Mouse (Mus musculus) mammary gland, adult 2 months (tissue): Measurements from ENCODE around the gene Selp. TPM values are rescaled to one million over a fixed set of nuclear protein-coding genes. Genes with fewer than 3 reads are reported as not detected.

Source experiments
- polyA plus RNA-seq: library from polyadenylated mRNA; depleted of rRNA; stranded (reverse); fragments of >200 nt; gene quantifications from 2 replicates; pipeline ENCODE4 v1.2.3, GENCODE M21; 2012; ENCODE audit warnings: low replicate concordance; rRNA removed

The Selp gene
- 3.7 and 6.9 TPM in 2 replicates for polyA plus RNA-seq

GRCm38 (mm10) chr1:164114947-164115493, at the start of gene Selp:
Gene Selp (plus strand): TSS chr1:164115264.

DNA sequence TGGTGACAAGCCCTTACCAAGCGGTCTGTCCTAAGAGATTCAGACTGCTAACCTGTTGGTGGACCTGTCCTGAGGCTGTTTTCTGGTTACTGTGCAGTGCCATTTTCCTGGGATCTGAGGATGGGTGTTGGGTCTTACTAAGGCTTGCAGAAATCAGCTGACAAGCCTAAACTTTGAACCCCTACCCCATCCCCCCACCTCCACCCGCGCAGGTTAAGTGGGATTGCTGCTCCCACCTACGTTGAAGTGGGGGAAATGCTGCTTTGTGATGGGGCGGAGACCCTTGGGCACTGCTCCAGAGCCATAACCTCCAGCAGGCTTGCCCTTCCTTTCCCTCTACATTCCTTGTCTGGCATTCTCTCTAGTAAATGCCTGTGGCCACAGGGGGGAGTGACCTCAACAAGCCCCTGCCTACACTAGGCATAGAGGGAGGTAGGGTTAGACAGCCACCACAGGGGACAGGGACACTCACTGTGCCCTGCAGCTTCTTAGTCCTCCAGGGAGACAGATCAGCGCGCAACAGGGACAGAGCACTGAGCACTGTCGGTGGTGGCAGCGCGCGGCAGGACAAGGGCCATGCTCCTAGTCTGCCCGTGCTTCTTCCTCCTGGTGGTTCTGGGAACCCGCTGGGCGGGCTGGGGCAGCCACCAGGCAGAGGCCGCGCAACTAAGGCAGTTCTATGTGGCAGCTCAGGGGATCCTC, 36.5 kb downstream of the Selp start, which contains the start of gene F5:
TSS of gene F5 (plus strand) at position 452 of the 702 bp plus-strand sequence.

Other genes with a start within 250 kb of the Selp start
- 7.3 and 10.1 TPM in 2 replicates for gene Scyl3, start 186.2 kb upstream of the Selp start, polyA plus RNA-seq
- gene BC055324, start 120.5 kb upstream of the Selp start, polyA plus RNA-seq: 0.63 and 1.6 TPM in 2 replicates
- 0.19 and 0.62 TPM in 2 replicates for gene Mettl18, start 120.4 kb upstream of the Selp start, polyA plus RNA-seq
- 0.65 and 0.92 TPM in 2 replicates for gene Sele, start 67.0 kb upstream of the Selp start, polyA plus RNA-seq
- 37.1 and 46.6 TPM in 2 replicates for gene Sell, start 53.3 kb upstream of the Selp start, polyA plus RNA-seq
- 1.1 and 1.8 TPM in 2 replicates for gene F5, start 36.6 kb downstream of the Selp start, polyA plus RNA-seq
- 7.6 and 12.0 TPM in 2 replicates for gene Slc19a2, start 133.8 kb downstream of the Selp start, polyA plus RNA-seq
- 1.0 and 1.8 TPM in 2 replicates for gene Ccdc181, start 160.3 kb downstream of the Selp start, polyA plus RNA-seq
- gene Nme7, start 188.9 kb downstream of the Selp start, polyA plus RNA-seq: 3.9 and 11.2 TPM in 2 replicates
- 1.9 and 5.0 TPM in 2 replicates for gene Blzf1, start 192.2 kb downstream of the Selp start, polyA plus RNA-seq